Mouse (Mus musculus): Measurements from ENCODE around the gene Egfl8.

The Egfl8 gene

GRCm38 (mm10) chr17:34593752-34594525, 21.8 kb downstream of the Egfl8 start:
- DNase-seq = no peak

GRCm38 (mm10) chr17:34592581-34593549, 22.9 kb downstream of the Egfl8 start:
- peak in 1 of 2 experiments; percentile 57 for DNase-seq

GRCm38 (mm10) chr17:34591994-34592375, 23.8 kb downstream of the Egfl8 start:
- peak; percentile 79 to 80 for DNase-seq

- DNase-seq = peak in 1 of 2 experiments; percentile 16
These were observed 24.5 kb downstream of the Egfl8 start, which contains the start of gene Pbx2 for GRCm38 (mm10) chr17:34591029-34591993. TSS of gene Pbx2 (plus strand) at chr17:34591266.

- DNase-seq = no peak
These were observed 25.4 kb downstream of the Egfl8 start for GRCm38 (mm10) chr17:34590154-34590987.

GRCm38 (mm10) chr17:34589681-34590101, 26.1 kb downstream of the Egfl8 start, which contains the start of gene Gpsm3:
TSS of gene Gpsm3 (plus strand) at chr17:34589806.
- peak; percentile 54 to 78 for DNase-seq

- DNase-seq = no peak
These were observed 26.6 kb downstream of the Egfl8 start for GRCm38 (mm10) chr17:34589206-34589605.

GRCm38 (mm10) chr17:34588767-34589166, 27.0 kb downstream of the Egfl8 start:
- DNase-seq = no peak

- no peak for DNase-seq
These were observed 28.0 kb downstream of the Egfl8 start for GRCm38 (mm10) chr17:34587814-34588213.

GRCm38 (mm10) chr17:34587423-34587811, 28.4 kb downstream of the Egfl8 start:
- peak; percentile 95 to 96 for DNase-seq

GRCm38 (mm10) chr17:34586796-34587422, 28.9 kb downstream of the Egfl8 start:
- DNase-seq = peak; percentile 61 to 89

- DNase-seq = no peak
These were observed 29.6 kb downstream of the Egfl8 start for GRCm38 (mm10) chr17:34585877-34586771.

- DNase-seq = no peak
These were observed 30.6 kb downstream of the Egfl8 start for GRCm38 (mm10) chr17:34585121-34585520.

GRCm38 (mm10) chr17:34583819-34584218, 32.0 kb downstream of the Egfl8 start:
- no peak for DNase-seq

- no peak for DNase-seq
These were observed 32.4 kb downstream of the Egfl8 start for GRCm38 (mm10) chr17:34583397-34583796.

- DNase-seq = no peak
These were observed 33.2 kb downstream of the Egfl8 start for GRCm38 (mm10) chr17:34582528-34582927.

- DNase-seq = no peak
These were observed 37.7 kb downstream of the Egfl8 start for GRCm38 (mm10) chr17:34578070-34578469.

GRCm38 (mm10) chr17:34576577-34576976, 39.2 kb downstream of the Egfl8 start:
- DNase-seq = no peak

GRCm38 (mm10) chr17:34572361-34572760, 43.4 kb downstream of the Egfl8 start:
- no peak for DNase-seq

- DNase-seq = no peak
These were observed 43.9 kb downstream of the Egfl8 start for GRCm38 (mm10) chr17:34571875-34572274.

All from thymus, adult 18-20 months (tissue).